Mouse (Mus musculus): ENCODE results near the gene Tex2. TPM values are rescaled to one million over a fixed set of nuclear protein-coding genes. Genes with fewer than 3 reads are reported as not detected.
"Not testable (repeated sequence)": the region's sequence is repeated elsewhere in the genome, so short reads cannot be mapped to it uniquely, and the experiment has no call there.

The Tex2 gene
- polyA plus RNA-seq, 1 experiment from 2014 or later, result 17.1 TPM

GRCm38 (mm10) chr11:106587786-106588519 lies 25.3 kb downstream of the Tex2 start:
- Histone ChIP-seq H3K9ac (ENCODE audit: low read depth, low read length) (no peak overlapping the region), H3K4me1 (replicated peaks; ENCODE audit: control insufficient read depth, insufficient read depth, low read length) (no peaks in the 10 kb centered on the region), H3K4me2 (replicated peaks; ENCODE audit: low read depth) (no peak overlapping the region), H3K9me3 (ENCODE audit: control insufficient read depth) (no peaks in the 10 kb centered on the region), H3K4me3 (ENCODE audit: low read depth, low read length) (no peak overlapping the region), H3K36me3 (ENCODE audit: control insufficient read depth, insufficient read depth) (no peaks in the 10 kb centered on the region), H3K27me3 (replicated peaks; ENCODE audit: control insufficient read depth, insufficient read depth, low read length) (no peaks in the 10 kb centered on the region), H3K27ac (ENCODE audit: low read depth, low read length) (no peak overlapping the region)
- TF ChIP-seq CTCF (IDR thresholded peaks at IDR 0.05; ENCODE audit: low read depth), result no peak
- 63% methylated on average over 10 of the region's 10 CpGs for WGBS
- ATAC-seq, result no peak

- no peak overlapping the region for H3K4me3 ChIP-seq (ENCODE audit: low read depth, low read length)
- H3K9me3 ChIP-seq (ENCODE audit: control insufficient read depth), result no peaks in the 10 kb centered on the region
- TF ChIP-seq CTCF (IDR thresholded peaks at IDR 0.05; ENCODE audit: low read depth), result no peak
- no peak overlapping the region for H3K27ac ChIP-seq (ENCODE audit: low read depth, low read length)
- no peak overlapping the region for H3K4me2 ChIP-seq (replicated peaks; ENCODE audit: low read depth)
- no peaks in the 10 kb centered on the region for H3K27me3 ChIP-seq (replicated peaks; ENCODE audit: control insufficient read depth, insufficient read depth, low read length)
- H3K4me1 ChIP-seq (replicated peaks; ENCODE audit: control insufficient read depth, insufficient read depth, low read length), result peaks cover 7% of the 10 kb centered on the region; the same call in 1 of the 2 replicates
- ATAC-seq, result no peak
- H3K9ac ChIP-seq (ENCODE audit: low read depth, low read length), result no peak overlapping the region
- H3K36me3 ChIP-seq (ENCODE audit: control insufficient read depth, insufficient read depth), result no peaks in the 10 kb centered on the region
- 92% methylated on average over 1 of the region's 1 CpGs for WGBS
Measured at GRCm38 (mm10) chr11:106583801-106584200, 29.4 kb downstream of the Tex2 start.

GRCm38 (mm10) chr11:106581357-106581756 lies 31.9 kb downstream of the Tex2 start:
- H3K4me2 ChIP-seq (replicated peaks; ENCODE audit: low read depth), result no peak overlapping the region
- no peaks in the 10 kb centered on the region for H3K9me3 ChIP-seq (ENCODE audit: control insufficient read depth)
- no peak overlapping the region for H3K9ac ChIP-seq (ENCODE audit: low read depth, low read length)
- no peaks in the 10 kb centered on the region for H3K36me3 ChIP-seq (ENCODE audit: control insufficient read depth, insufficient read depth)
- no peak overlapping the region for H3K4me3 ChIP-seq (ENCODE audit: low read depth, low read length)
- TF ChIP-seq CTCF (IDR thresholded peaks at IDR 0.05; ENCODE audit: low read depth), result no peak
- no peak overlapping the region for H3K27ac ChIP-seq (ENCODE audit: low read depth, low read length)
- no peaks in the 10 kb centered on the region for H3K27me3 ChIP-seq (replicated peaks; ENCODE audit: control insufficient read depth, insufficient read depth, low read length)
- peaks cover 7% of the 10 kb centered on the region; the same call in 1 of the 2 replicates for H3K4me1 ChIP-seq (replicated peaks; ENCODE audit: control insufficient read depth, insufficient read depth, low read length)
- no peak for ATAC-seq
- WGBS, result 91% methylated on average over 10 of the region's 10 CpGs

- Histone ChIP-seq H3K4me1 (replicated peaks; ENCODE audit: control insufficient read depth, insufficient read depth, low read length) (peaks cover 7% of the 10 kb centered on the region; the same call in 1 of the 2 replicates), H3K36me3 (ENCODE audit: control insufficient read depth, insufficient read depth) (no peaks in the 10 kb centered on the region), H3K9ac (ENCODE audit: low read depth, low read length) (no peak overlapping the region), H3K4me3 (ENCODE audit: low read depth, low read length) (no peak overlapping the region), H3K27me3 (replicated peaks; ENCODE audit: control insufficient read depth, insufficient read depth, low read length) (no peaks in the 10 kb centered on the region), H3K9me3 (ENCODE audit: control insufficient read depth) (no peaks in the 10 kb centered on the region), H3K4me2 (replicated peaks; ENCODE audit: low read depth) (peak overlapping the region; percentile 9; the same call in 1 of the 2 replicates), H3K27ac (ENCODE audit: low read depth, low read length) (peak overlapping the region; percentile 46)
- no peak for TF ChIP-seq CTCF (IDR thresholded peaks at IDR 0.05; ENCODE audit: low read depth)
- 74% methylated on average over 8 of the region's 8 CpGs for WGBS
- ATAC-seq, result peak; percentile 67
Measured at GRCm38 (mm10) chr11:106580468-106580867, 32.8 kb downstream of the Tex2 start.

- ATAC-seq, result peak; percentile 58
- no peak for TF ChIP-seq CTCF (IDR thresholded peaks at IDR 0.05; ENCODE audit: low read depth)
- 45% methylated on average over 5 of the region's 5 CpGs for WGBS
Measured at GRCm38 (mm10) chr11:106579957-106580356, 33.3 kb downstream of the Tex2 start.

GRCm38 (mm10) chr11:106579146-106579545 lies 34.1 kb downstream of the Tex2 start:
- TF ChIP-seq CTCF (IDR thresholded peaks at IDR 0.05; ENCODE audit: low read depth), result no peak
- Histone ChIP-seq H3K9ac (ENCODE audit: low read depth, low read length) (no peak overlapping the region), H3K4me3 (ENCODE audit: low read depth, low read length) (no peak overlapping the region), H3K27me3 (replicated peaks; ENCODE audit: control insufficient read depth, insufficient read depth, low read length) (no peaks in the 10 kb centered on the region), H3K4me2 (replicated peaks; ENCODE audit: low read depth) (no peak overlapping the region), H3K4me1 (replicated peaks; ENCODE audit: control insufficient read depth, insufficient read depth, low read length) (peaks cover 7% of the 10 kb centered on the region; the same call in 1 of the 2 replicates), H3K27ac (ENCODE audit: low read depth, low read length) (no peak overlapping the region), H3K36me3 (ENCODE audit: control insufficient read depth, insufficient read depth) (no peaks in the 10 kb centered on the region), H3K9me3 (ENCODE audit: control insufficient read depth) (no peaks in the 10 kb centered on the region)
- 73% methylated on average over 2 of the region's 2 CpGs for WGBS
- no peak for ATAC-seq

More at GRCm38 (mm10) chr11:106579957-106580356, 33.3 kb downstream of the Tex2 start:
- Histone ChIP-seq H3K9me3 (ENCODE audit: control insufficient read depth) (no peaks in the 10 kb centered on the region), H3K4me3 (ENCODE audit: low read depth, low read length) (no peak overlapping the region), H3K4me2 (replicated peaks; ENCODE audit: low read depth) (peak overlapping the region; percentile 9; the same call in 1 of the 2 replicates), H3K27ac (ENCODE audit: low read depth, low read length) (peak overlapping the region; percentile 46; the same call in 1 of the 2 replicates), H3K36me3 (ENCODE audit: control insufficient read depth, insufficient read depth) (no peaks in the 10 kb centered on the region), H3K27me3 (replicated peaks; ENCODE audit: control insufficient read depth, insufficient read depth, low read length) (no peaks in the 10 kb centered on the region), H3K4me1 (replicated peaks; ENCODE audit: control insufficient read depth, insufficient read depth, low read length) (peaks cover 7% of the 10 kb centered on the region; the same call in 1 of the 2 replicates), H3K9ac (ENCODE audit: low read depth, low read length) (no peak overlapping the region)

GRCm38 (mm10) chr11:106577624-106578355 lies 35.4 kb downstream of the Tex2 start:
- H3K9ac ChIP-seq (ENCODE audit: low read depth, low read length); H3K9me3 ChIP-seq (ENCODE audit: control insufficient read depth); H3K4me3 ChIP-seq (ENCODE audit: low read depth, low read length); H3K27me3 ChIP-seq (replicated peaks; ENCODE audit: control insufficient read depth, insufficient read depth, low read length); H3K4me1 ChIP-seq (replicated peaks; ENCODE audit: control insufficient read depth, insufficient read depth, low read length); H3K4me2 ChIP-seq (replicated peaks; ENCODE audit: low read depth); ATAC-seq; H3K36me3 ChIP-seq (ENCODE audit: control insufficient read depth, insufficient read depth); H3K27ac ChIP-seq (ENCODE audit: low read depth, low read length): not testable (repeated sequence)
- WGBS, result 94% methylated on average over 10 of the region's 10 CpGs
